Mouse (Mus musculus): Measurements from ENCODE around the gene Krt25. TPM values are rescaled to one million over a fixed set of nuclear protein-coding genes. Genes with fewer than 3 reads are reported as not detected.

Krt25 gene
- polyA plus RNA-seq, 1 experiment from 2014 or later = not detected

DNA sequence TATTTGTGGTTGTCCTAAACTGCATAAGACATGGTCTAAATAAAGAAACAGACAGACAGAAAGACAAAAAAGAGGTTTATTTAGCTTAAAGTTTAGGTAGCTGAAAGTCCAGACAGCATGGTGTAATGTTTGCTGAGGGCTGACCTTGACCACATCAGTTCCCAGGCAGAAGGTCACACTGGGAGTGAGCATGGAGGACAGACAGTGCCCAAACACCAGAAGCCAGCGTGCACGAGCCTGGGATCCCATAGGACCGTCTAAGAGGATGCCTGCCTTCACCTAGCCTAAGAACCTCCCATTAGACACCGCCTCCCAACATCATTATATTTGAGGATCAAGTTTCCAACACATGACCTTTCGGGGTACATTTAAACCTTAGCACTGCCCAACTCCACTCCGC, 47.1 kb downstream of the Krt25 start:
- H3K9me3 ChIP-seq = no peaks in the 10 kb centered on the region
- H3K36me3 ChIP-seq = no peaks in the 10 kb centered on the region
- H3K9ac ChIP-seq = no peak overlapping the region
- H3K4me3 ChIP-seq = no peak overlapping the region
- ATAC-seq (ENCODE audit: borderline replicate concordance, extremely low read depth, low FRiP score, low TSS enrichment) = no peak
- H3K4me1 ChIP-seq = no peaks in the 10 kb centered on the region
- WGBS = 56% methylated on average over 6 of the region's 6 CpGs
- H3K27me3 ChIP-seq = no peaks in the 10 kb centered on the region
- H3K27ac ChIP-seq = no peak overlapping the region
- no peak overlapping the region for H3K4me2 ChIP-seq

- no peak overlapping the region for H3K4me3 ChIP-seq
- no peaks in the 10 kb centered on the region for H3K36me3 ChIP-seq
- no peaks in the 10 kb centered on the region for H3K4me1 ChIP-seq
- 83% methylated on average over 4 of the region's 4 CpGs for WGBS
- peaks cover 3% of the 10 kb centered on the region; the same call in 1 of the 2 replicates for H3K27me3 ChIP-seq
- H3K27ac ChIP-seq = no peak overlapping the region
- no peak for ATAC-seq (ENCODE audit: borderline replicate concordance, extremely low read depth, low FRiP score, low TSS enrichment)
- no peaks in the 10 kb centered on the region for H3K9me3 ChIP-seq
- H3K9ac ChIP-seq = no peak overlapping the region
- no peak overlapping the region for H3K4me2 ChIP-seq
Measured at GRCm38 (mm10) chr11:99272721-99273120, 50.0 kb downstream of the Krt25 start.

DNA sequence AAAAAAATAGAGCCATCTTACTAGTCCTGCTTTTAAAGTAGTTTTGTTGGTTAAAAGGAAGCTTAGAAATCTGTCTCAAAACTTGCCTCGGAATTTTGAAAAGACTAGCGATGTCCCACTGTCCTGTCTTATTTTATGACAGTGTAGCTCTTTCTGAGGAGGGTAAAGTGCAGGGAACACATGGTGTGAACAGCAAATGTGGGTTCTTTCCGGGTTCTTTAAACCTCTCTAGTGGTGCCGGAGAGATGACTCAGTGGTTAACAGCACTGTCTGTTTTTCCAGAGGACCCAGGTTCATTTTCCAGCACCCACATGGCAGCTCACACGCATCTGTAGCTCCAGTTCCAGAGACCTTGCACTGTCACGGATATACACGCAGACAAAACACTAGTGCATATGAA, 53.6 kb downstream of the Krt25 start:
- H3K9ac ChIP-seq = no peak overlapping the region
- H3K4me2 ChIP-seq = no peak overlapping the region
- no peaks in the 10 kb centered on the region for H3K9me3 ChIP-seq
- WGBS = 67% methylated on average over 7 of the region's 7 CpGs
- ATAC-seq (ENCODE audit: borderline replicate concordance, extremely low read depth, low FRiP score, low TSS enrichment) = no peak
- no peak overlapping the region for H3K27ac ChIP-seq
- no peaks in the 10 kb centered on the region for H3K4me1 ChIP-seq
- peaks cover 3% of the 10 kb centered on the region; the same call in 1 of the 2 replicates for H3K27me3 ChIP-seq
- no peaks in the 10 kb centered on the region for H3K36me3 ChIP-seq
- no peak overlapping the region for H3K4me3 ChIP-seq

DNA sequence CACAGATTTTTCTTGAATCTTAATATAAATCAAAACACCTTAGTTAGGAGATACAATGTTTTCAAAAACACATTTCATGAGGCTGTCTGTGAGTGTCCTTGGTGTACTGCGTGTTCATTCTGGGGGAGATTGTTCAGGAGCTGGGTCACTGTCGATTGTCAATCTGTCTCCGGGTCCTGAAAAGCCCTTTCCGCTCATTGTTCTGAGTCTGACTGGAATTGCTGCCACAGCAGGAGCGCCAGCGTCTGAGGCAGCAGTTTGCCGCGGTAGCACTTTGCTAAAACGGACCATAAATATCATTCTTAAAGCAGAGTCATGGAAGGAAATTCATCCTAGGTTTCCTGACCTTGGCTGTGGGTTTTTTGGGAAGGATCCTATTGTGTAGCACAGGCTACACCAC, 57.0 kb downstream of the Krt25 start:
- Histone ChIP-seq H3K27ac (0 out of 2 replicates have a peak overlapping the region, but pooled peaks have one; percentile 3), H3K9me3 (no peaks in the 10 kb centered on the region), H3K4me2 (no peak overlapping the region), H3K9ac (no peak overlapping the region), H3K4me1 (no peaks in the 10 kb centered on the region), H3K4me3 (no peak overlapping the region), H3K36me3 (no peaks in the 10 kb centered on the region), H3K27me3 (peaks cover 3% of the 10 kb centered on the region; the same call in 1 of the 2 replicates)
- ATAC-seq (ENCODE audit: borderline replicate concordance, extremely low read depth, low FRiP score, low TSS enrichment) = no peak
- WGBS = 48% methylated on average over 9 of the region's 9 CpGs

Other genes starting within 250 kb of the Krt25 start
- gene Tns4, start 233.6 kb downstream of the Krt25 start, polyA plus RNA-seq (2015; fragmentation: Nextera tagmentation; extraction: Ambion mirVana) = 0.21 and 0.42 TPM in 2 replicates
- gene Ccr7, start 167.9 kb downstream of the Krt25 start, polyA plus RNA-seq (2015; fragmentation: Nextera tagmentation; extraction: Ambion mirVana) = 0.13 and 0.29 TPM in 2 replicates
- 217 and 224 TPM in 2 replicates for gene Smarce1, start 91.9 kb downstream of the Krt25 start, polyA plus RNA-seq (2015; fragmentation: Nextera tagmentation; extraction: Ambion mirVana)
- 0.33 and 0.55 TPM in 2 replicates for gene Krt222, start 78.9 kb downstream of the Krt25 start, polyA plus RNA-seq (2015; fragmentation: Nextera tagmentation; extraction: Ambion mirVana)
- gene Krt24, start 37.7 kb downstream of the Krt25 start, polyA plus RNA-seq (2015; fragmentation: Nextera tagmentation; extraction: Ambion mirVana) = not detected in 2 replicates
- not detected in 2 replicates for gene Krt26, start 15.0 kb upstream of the Krt25 start, polyA plus RNA-seq (2015; fragmentation: Nextera tagmentation; extraction: Ambion mirVana)
- gene Krt27, start 28.2 kb upstream of the Krt25 start, polyA plus RNA-seq (2015; fragmentation: Nextera tagmentation; extraction: Ambion mirVana) = not detected in 2 replicates
- 0.15 and 0.25 TPM in 2 replicates for gene Krt28, start 52.0 kb upstream of the Krt25 start, polyA plus RNA-seq (2015; fragmentation: Nextera tagmentation; extraction: Ambion mirVana)
- 20.4 and 20.9 TPM in 2 replicates for gene Krt10, start 66.4 kb upstream of the Krt25 start, polyA plus RNA-seq (2015; fragmentation: Nextera tagmentation; extraction: Ambion mirVana)
- 0.07 TPM in 1 of 2 replicates, not detected in the other for gene Krt12, start 99.3 kb upstream of the Krt25 start, polyA plus RNA-seq (2015; fragmentation: Nextera tagmentation; extraction: Ambion mirVana)
- gene Krt20, start 115.2 kb upstream of the Krt25 start, polyA plus RNA-seq (2015; fragmentation: Nextera tagmentation; extraction: Ambion mirVana) = 0.29 and 0.39 TPM in 2 replicates
- gene Krt23, start 170.2 kb upstream of the Krt25 start, polyA plus RNA-seq (2015; fragmentation: Nextera tagmentation; extraction: Ambion mirVana) = 3.9 and 5.1 TPM in 2 replicates
- not detected in 2 replicates for gene Krt39, start 198.4 kb upstream of the Krt25 start, polyA plus RNA-seq (2015; fragmentation: Nextera tagmentation; extraction: Ambion mirVana)
- gene Krt40, start 220.2 kb upstream of the Krt25 start, polyA plus RNA-seq (2015; fragmentation: Nextera tagmentation; extraction: Ambion mirVana) = not detected in 2 replicates
- not detected in 2 replicates for gene Krtap3-3, start 227.9 kb upstream of the Krt25 start, polyA plus RNA-seq (2015; fragmentation: Nextera tagmentation; extraction: Ambion mirVana)
- not detected in 2 replicates for gene Krtap3-2, start 233.9 kb upstream of the Krt25 start, polyA plus RNA-seq (2015; fragmentation: Nextera tagmentation; extraction: Ambion mirVana)
- not detected in 2 replicates for gene Gm11939, start 236.5 kb upstream of the Krt25 start, polyA plus RNA-seq (2015; fragmentation: Nextera tagmentation; extraction: Ambion mirVana)
- not detected in 2 replicates for gene Krtap3-1, start 243.7 kb upstream of the Krt25 start, polyA plus RNA-seq (2015; fragmentation: Nextera tagmentation; extraction: Ambion mirVana)